Mouse (Mus musculus): ENCODE measurements around the gene Mbd4. TPM values are rescaled to one million over a fixed set of nuclear protein-coding genes. Genes with fewer than 3 reads are reported as not detected.

Mbd4 gene
- polyA plus RNA-seq, 1 experiment, result 6.4 TPM

DNA sequence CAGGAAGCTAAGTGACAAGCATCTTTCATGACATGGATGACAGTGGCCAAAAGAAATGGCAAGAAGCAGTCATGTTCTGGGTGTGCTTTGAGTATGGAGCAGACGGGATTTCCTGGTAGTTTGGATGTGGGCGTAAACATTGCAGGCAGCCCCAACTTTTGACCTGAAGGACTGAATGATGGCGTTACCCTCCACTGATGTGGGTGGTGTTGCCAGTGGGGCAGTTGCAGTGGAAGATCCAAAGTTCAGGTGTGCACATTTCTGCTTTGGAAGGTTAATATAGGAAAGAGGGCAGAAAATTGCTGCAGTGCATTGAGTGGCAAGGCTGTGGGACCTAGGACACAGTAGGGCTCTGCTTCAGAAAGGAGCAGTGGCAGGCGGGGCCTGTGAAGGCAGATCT, 12.1 kb upstream of the Mbd4 start:
- Histone ChIP-seq H3K27ac (ENCODE audit: insufficient read depth, low read length) (no peak overlapping the region), H3K4me3 (ENCODE audit: insufficient read depth, low read length) (no peak overlapping the region), H3K4me1 (ENCODE audit: control insufficient read depth, insufficient read depth, low read length) (no peaks in the 10 kb centered on the region)
- no peak for TF ChIP-seq POLR2A (IDR thresholded peaks at IDR 0.05; ENCODE audit: low read depth, low read length)
- TF ChIP-seq CTCF (IDR thresholded peaks at IDR 0.05; ENCODE audit: borderline replicate concordance, insufficient read depth, low read length), result no peak

DNA sequence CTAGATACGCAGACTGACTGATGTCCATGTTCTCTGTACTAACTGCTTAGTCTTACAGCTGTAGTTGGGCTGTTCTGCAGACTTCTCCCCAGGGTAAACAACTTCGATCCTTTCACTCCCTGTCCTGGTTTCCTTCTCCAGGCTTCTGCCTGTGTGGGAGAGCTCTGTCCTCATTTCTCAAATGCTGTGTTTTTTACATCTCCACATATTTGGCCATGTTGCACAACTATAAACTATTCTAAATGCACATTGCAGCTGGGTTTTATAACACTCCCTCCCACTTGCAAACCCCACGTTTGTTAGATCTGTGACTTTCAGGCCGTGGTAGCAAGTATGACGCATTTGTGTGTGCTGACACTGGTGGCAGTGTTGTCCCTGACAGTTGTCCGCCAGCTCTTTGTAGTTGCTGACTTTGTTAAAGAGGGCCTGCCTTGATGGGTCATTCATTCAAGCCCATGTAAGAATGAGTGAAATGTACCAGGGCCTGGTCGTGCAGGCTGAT, 10.2 kb upstream of the Mbd4 start:
- no peaks in the 10 kb centered on the region for H3K4me1 ChIP-seq (ENCODE audit: control insufficient read depth, insufficient read depth, low read length)
- H3K27ac ChIP-seq (ENCODE audit: insufficient read depth, low read length), result no peak overlapping the region
- TF ChIP-seq CTCF (IDR thresholded peaks at IDR 0.05; ENCODE audit: borderline replicate concordance, insufficient read depth, low read length) (no peak), POLR2A (IDR thresholded peaks at IDR 0.05; ENCODE audit: low read depth, low read length) (no peak)

GRCm38 (mm10) chr6:115860027-115860556, 6.9 kb upstream of the Mbd4 start:
- Histone ChIP-seq H3K4me3 (ENCODE audit: insufficient read depth, low read length) (no peak overlapping the region), H3K27ac (ENCODE audit: insufficient read depth, low read length) (no peak overlapping the region), H3K4me1 (ENCODE audit: control insufficient read depth, insufficient read depth, low read length) (no peaks in the 10 kb centered on the region)
- TF ChIP-seq POLR2A (IDR thresholded peaks at IDR 0.05; ENCODE audit: low read depth, low read length) (no peak), CTCF (IDR thresholded peaks at IDR 0.05; ENCODE audit: borderline replicate concordance, insufficient read depth, low read length) (no peak)

More for the DNA sequence above, 10.2 kb upstream of the Mbd4 start:
- H3K4me3 ChIP-seq (ENCODE audit: insufficient read depth, low read length), result no peak overlapping the region

DNA sequence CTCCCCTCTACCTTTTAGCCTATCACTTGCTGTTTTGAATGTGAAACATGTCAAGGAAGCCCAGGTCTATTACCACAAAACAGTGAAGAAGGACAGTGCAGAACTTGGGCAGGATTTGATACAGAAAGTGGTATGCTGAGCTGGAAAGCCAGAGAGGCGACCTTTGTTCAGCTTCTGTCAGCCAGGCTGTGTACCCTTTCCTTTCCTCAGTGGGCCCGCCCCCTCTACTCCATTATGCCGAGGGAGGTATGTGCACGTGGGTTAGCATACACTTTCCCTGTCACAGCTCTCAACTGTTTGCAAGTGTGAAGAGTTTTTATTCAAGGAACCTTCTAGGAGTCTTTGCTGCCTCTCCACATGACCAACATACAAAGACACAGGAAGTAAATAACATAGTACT, 6.1 kb upstream of the Mbd4 start:
- TF ChIP-seq POLR2A (IDR thresholded peaks at IDR 0.05; ENCODE audit: low read depth, low read length) (no peak), CTCF (IDR thresholded peaks at IDR 0.05; ENCODE audit: borderline replicate concordance, insufficient read depth, low read length) (no peak)
- Histone ChIP-seq H3K4me1 (ENCODE audit: control insufficient read depth, insufficient read depth, low read length) (no peaks in the 10 kb centered on the region), H3K4me3 (ENCODE audit: insufficient read depth, low read length) (no peak overlapping the region), H3K27ac (ENCODE audit: insufficient read depth, low read length) (no peak overlapping the region)

DNA sequence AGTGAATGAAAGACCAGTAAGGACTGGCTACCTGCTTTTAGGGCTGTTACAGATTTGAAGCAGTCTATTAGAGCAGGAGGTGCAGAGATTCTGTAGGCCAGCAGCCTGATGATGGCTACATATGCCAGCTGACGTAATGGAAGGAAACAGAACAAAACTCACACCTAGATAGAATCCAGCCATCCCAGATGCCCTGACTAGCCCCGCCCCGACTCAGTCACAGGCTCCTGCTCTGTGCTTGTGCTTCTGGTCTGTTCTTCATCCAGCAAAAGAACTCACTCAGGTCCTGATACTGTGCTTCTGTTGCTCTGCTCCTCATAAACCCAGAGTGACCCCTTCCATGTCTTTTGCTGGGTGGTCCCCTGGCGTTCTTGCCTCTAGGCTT, 3.2 kb upstream of the Mbd4 start:
- Histone ChIP-seq H3K27ac (ENCODE audit: insufficient read depth, low read length) (no peak overlapping the region), H3K4me3 (ENCODE audit: insufficient read depth, low read length) (no peak overlapping the region), H3K4me1 (ENCODE audit: control insufficient read depth, insufficient read depth, low read length) (no peaks in the 10 kb centered on the region)
- TF ChIP-seq CTCF (IDR thresholded peaks at IDR 0.05; ENCODE audit: borderline replicate concordance, insufficient read depth, low read length) (no peak), POLR2A (IDR thresholded peaks at IDR 0.05; ENCODE audit: low read depth, low read length) (no peak)

DNA sequence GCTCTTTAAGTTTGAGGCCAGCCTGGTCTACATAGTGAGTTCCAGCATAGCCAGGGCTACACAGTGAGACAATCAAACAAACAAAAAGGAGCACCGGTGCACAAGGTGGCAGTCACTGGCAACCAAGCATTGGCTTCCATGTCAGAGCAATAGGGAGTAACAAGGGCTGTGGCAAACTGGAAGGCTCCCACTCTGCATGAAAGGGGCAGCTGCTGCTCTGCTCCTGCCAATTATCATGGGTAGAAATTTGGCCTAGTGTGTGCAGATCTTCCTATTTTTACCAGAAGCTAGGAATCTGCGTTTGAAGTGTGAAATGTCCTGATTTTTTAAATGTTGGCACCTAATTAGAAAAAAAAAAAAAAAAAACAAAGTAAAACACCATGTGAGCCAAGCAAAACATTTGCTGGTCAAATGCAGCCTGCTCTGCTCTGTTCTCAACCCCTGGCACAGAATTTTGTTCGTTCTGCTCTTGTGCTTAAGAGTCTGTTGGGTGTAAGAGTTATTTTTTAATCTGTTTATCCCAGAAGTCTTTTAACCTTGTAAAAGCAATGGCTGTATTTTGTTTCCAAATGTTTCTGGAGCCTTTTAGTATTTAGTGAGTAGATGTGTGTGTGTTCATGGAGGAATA, 2.7 kb upstream of the Mbd4 start:
- TF ChIP-seq CTCF (IDR thresholded peaks at IDR 0.05; ENCODE audit: borderline replicate concordance, insufficient read depth, low read length) (no peak), POLR2A (IDR thresholded peaks at IDR 0.05; ENCODE audit: low read depth, low read length) (no peak)
- Histone ChIP-seq H3K4me3 (ENCODE audit: insufficient read depth, low read length) (no peak overlapping the region), H3K27ac (ENCODE audit: insufficient read depth, low read length) (no peak overlapping the region), H3K4me1 (ENCODE audit: control insufficient read depth, insufficient read depth, low read length) (no peaks in the 10 kb centered on the region)

DNA sequence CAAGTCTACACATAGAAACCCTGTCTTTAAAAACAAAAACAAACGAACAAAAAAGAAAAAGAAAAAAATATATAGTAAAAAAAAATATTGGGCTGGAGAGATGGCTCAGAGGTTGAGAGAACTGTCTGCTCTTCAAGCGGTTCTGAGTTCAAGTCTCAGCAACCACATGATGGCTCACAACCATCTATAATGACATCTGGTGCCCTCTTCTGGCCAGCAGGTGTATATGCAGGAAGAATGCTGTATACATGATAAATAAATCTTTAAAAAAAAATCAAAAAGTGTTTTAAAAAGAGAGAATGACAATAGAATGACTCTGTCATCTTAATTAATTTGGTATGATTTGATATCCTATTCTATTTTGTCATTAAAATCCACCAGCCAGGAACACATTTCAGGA, 1.3 kb upstream of the Mbd4 start:
- Histone ChIP-seq H3K27ac (ENCODE audit: insufficient read depth, low read length) (no peak overlapping the region), H3K4me3 (ENCODE audit: insufficient read depth, low read length) (no peak overlapping the region), H3K4me1 (ENCODE audit: control insufficient read depth, insufficient read depth, low read length) (no peaks in the 10 kb centered on the region)
- TF ChIP-seq POLR2A (IDR thresholded peaks at IDR 0.05; ENCODE audit: low read depth, low read length), result no peak
- TF ChIP-seq CTCF (IDR thresholded peaks at IDR 0.05; ENCODE audit: borderline replicate concordance, insufficient read depth, low read length), result no peak

DNA sequence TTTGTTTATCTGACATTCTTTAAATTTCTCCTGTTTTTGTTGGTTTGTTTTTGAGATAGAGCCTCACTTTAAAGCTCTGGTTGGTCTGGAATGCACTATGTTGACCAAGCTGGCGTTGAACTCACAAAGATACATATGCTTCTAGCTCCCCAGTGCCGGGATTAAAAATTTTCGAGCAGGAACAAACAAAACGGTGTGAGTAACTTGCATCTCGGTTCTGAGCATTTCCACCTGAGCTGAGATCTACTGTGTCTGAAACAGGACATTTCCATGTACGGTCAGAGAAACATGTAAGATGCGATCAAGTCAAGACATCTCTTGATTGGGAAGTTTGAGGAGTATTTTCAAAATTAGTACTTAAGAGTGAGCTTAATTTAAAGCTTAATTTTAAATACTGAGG, 814 bp upstream of the Mbd4 start:
- TF ChIP-seq CTCF (IDR thresholded peaks at IDR 0.05; ENCODE audit: borderline replicate concordance, insufficient read depth, low read length) (no peak), POLR2A (IDR thresholded peaks at IDR 0.05; ENCODE audit: low read depth, low read length) (no peak)
- Histone ChIP-seq H3K4me1 (ENCODE audit: control insufficient read depth, insufficient read depth, low read length) (no peaks in the 10 kb centered on the region), H3K4me3 (ENCODE audit: insufficient read depth, low read length) (peak overlapping the region; percentile 48), H3K27ac (ENCODE audit: insufficient read depth, low read length) (peak overlapping the region; percentile 9)

DNA sequence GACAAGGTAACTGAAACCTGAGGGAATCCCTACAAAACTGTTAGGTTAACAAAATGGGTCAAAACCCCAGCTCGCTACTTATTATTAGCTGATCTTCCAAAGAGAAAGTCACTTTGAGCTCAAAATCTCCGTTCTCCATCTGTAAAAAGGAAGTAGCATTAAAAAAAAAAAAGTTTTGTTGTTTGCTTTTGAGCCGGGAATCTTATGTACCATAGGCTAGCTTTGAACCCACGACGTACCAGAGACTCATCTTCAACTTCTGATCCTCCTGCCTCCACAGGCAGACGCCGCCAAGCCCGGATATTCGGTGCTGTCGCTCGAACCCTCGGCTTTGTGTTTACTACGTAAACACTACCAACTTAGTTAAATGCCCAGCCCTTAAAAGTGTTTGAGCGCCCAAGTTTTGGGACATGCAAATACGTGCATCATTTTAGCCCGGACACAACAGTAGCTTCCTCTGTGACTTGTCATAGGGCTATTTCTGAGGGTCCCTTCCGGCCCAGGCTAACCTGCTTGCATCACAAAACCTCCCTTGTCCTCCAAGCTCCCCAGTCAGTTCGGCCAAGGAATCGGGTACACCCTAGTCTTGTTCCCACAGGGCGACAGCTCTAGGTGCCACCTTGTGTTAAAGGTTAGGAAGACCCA, 603 bp downstream of the Mbd4 start:
- no peak for TF ChIP-seq POLR2A (IDR thresholded peaks at IDR 0.05; ENCODE audit: low read depth, low read length)
- no peak for TF ChIP-seq CTCF (IDR thresholded peaks at IDR 0.05; ENCODE audit: borderline replicate concordance, insufficient read depth, low read length)
- Histone ChIP-seq H3K4me3 (ENCODE audit: insufficient read depth, low read length) (peak overlapping the region; percentile 69), H3K4me1 (ENCODE audit: control insufficient read depth, insufficient read depth, low read length) (no peaks in the 10 kb centered on the region), H3K27ac (ENCODE audit: insufficient read depth, low read length) (peak overlapping the region; percentile 50)
